Mouse (Mus musculus): ENCODE measurements around the gene Ptar1.

Ptar1 gene

GRCm38 (mm10) chr19:23758554-23759321 is 71.5 kb downstream of the Ptar1 start, which contains the start of gene Apba1:
Gene Apba1 (plus strand): TSS chr19:23758887.
- peak; percentile 69 for DNase-seq (ENCODE audit: low spot score)

- DNase-seq (ENCODE audit: low spot score), result no peak
These were observed 72.2 kb downstream of the Ptar1 start for GRCm38 (mm10) chr19:23759322-23759945.

- DNase-seq (ENCODE audit: low spot score), result no peak
These were observed 76.1 kb downstream of the Ptar1 start for GRCm38 (mm10) chr19:23763371-23763770.

GRCm38 (mm10) chr19:23764051-23764450 is 76.8 kb downstream of the Ptar1 start:
- DNase-seq (ENCODE audit: low spot score), result no peak

- peak; percentile 26 for DNase-seq (ENCODE audit: low spot score)
These were observed 81.6 kb downstream of the Ptar1 start for GRCm38 (mm10) chr19:23768864-23769263.

GRCm38 (mm10) chr19:23770494-23771423 is 83.5 kb downstream of the Ptar1 start:
- peak; percentile 11 for DNase-seq (ENCODE audit: low spot score)

- no peak for DNase-seq (ENCODE audit: low spot score)
These were observed 84.7 kb downstream of the Ptar1 start for GRCm38 (mm10) chr19:23771971-23772370.

GRCm38 (mm10) chr19:23775356-23775755 is 88.1 kb downstream of the Ptar1 start:
- DNase-seq (ENCODE audit: low spot score), result no peak

- DNase-seq (ENCODE audit: low spot score), result no peak
These were observed 91.9 kb downstream of the Ptar1 start for GRCm38 (mm10) chr19:23779130-23779529.

- DNase-seq (ENCODE audit: low spot score), result no peak
These were observed 92.9 kb downstream of the Ptar1 start for GRCm38 (mm10) chr19:23780105-23780504.
